Mouse (Mus musculus) testis, postnatal 10 days (tissue): ENCODE results near the gene Pik3c2a.

Experiments used
- DNase-seq: peaks from one replicate; pipeline ENCODE4 v3.0.0; 2021; ENCODE audit warnings: low spot score

Pik3c2a gene

GRCm38 (mm10) chr7:116298389-116298788 is 144.9 kb downstream of the Pik3c2a start:
- no peak for DNase-seq

GRCm38 (mm10) chr7:116294961-116295360 is 148.3 kb downstream of the Pik3c2a start:
- no peak for DNase-seq

- no peak for DNase-seq
These were observed 150.9 kb downstream of the Pik3c2a start for GRCm38 (mm10) chr7:116292377-116292776.

DNA sequence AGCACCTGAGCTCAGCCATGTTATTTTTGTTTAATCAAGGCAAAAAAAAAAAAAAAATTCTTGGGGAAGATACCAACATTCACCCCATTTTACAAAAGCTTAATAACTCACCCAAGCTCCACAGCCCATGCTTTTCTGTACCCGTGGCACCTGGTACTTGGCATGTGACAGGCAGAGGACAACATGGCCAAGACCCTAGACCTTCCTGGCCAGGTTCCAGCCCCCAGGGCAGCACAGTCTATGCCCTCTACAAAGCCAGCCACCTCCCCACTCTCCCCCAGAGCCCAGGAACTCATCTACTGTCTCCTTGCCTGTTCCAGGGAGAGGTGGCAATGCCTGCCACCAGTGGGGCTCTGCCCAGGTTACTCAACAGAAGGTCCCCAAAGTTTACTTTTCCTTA is 152.7 kb downstream of the Pik3c2a start:
- no peak for DNase-seq

- DNase-seq, result no peak
These were observed 154.3 kb downstream of the Pik3c2a start for GRCm38 (mm10) chr7:116288996-116289395.

DNA sequence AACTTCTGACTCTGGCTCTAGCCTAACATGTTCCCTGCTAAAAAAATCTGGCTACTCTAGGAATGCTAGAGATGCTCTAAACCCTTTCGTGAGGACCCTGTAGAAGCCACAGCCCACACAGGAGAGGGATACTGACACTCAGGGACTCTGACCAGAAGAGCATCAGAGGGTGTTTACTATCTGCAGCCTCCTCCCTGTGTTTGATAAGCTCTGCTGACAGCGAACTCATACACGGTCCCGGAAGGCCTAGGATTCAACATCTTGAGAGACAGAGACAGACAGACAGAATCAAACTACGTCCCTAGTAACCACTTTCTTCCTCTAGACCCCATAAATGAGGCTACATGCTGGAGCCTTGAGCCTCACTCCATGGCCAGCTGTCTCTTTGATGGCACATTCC is 155.3 kb downstream of the Pik3c2a start:
- DNase-seq, result no peak
